Mouse (Mus musculus) G1E (cell line): Measurements from ENCODE around the gene Plekhg4.

Source experiments
- CTCF ChIP-seq: IDR thresholded peaks from 2 replicates; pipeline ENCODE4 v1.5.1; 2012; ENCODE audit warnings: low read depth, low read length, inconsistent platforms, mixed read lengths
- GATA1 ChIP-seq: IDR thresholded peaks from 2 replicates; pipeline ENCODE4 v1.6.1; 2012; ENCODE audit warnings: borderline replicate concordance, low read length, inconsistent platforms, mixed read lengths
- GATA2 ChIP-seq: IDR thresholded peaks from 2 replicates; pipeline ENCODE4 v1.6.1; 2012; ENCODE audit warnings: low read depth, low read length, inconsistent platforms, borderline replicate concordance
- POLR2AphosphoS5 ChIP-seq: IDR thresholded peaks from 2 replicates; pipeline ENCODE4 v1.6.1; 2012; ENCODE audit warnings: low read depth, low read length, inconsistent platforms; ENCODE audit not compliant: insufficient replicate concordance
- TAL1 ChIP-seq: conservative IDR thresholded peaks from 2 replicates; pipeline ENCODE4 v1.6.1; 2012; ENCODE audit warnings: low read depth, low read length, inconsistent platforms, mixed read lengths

DNA sequence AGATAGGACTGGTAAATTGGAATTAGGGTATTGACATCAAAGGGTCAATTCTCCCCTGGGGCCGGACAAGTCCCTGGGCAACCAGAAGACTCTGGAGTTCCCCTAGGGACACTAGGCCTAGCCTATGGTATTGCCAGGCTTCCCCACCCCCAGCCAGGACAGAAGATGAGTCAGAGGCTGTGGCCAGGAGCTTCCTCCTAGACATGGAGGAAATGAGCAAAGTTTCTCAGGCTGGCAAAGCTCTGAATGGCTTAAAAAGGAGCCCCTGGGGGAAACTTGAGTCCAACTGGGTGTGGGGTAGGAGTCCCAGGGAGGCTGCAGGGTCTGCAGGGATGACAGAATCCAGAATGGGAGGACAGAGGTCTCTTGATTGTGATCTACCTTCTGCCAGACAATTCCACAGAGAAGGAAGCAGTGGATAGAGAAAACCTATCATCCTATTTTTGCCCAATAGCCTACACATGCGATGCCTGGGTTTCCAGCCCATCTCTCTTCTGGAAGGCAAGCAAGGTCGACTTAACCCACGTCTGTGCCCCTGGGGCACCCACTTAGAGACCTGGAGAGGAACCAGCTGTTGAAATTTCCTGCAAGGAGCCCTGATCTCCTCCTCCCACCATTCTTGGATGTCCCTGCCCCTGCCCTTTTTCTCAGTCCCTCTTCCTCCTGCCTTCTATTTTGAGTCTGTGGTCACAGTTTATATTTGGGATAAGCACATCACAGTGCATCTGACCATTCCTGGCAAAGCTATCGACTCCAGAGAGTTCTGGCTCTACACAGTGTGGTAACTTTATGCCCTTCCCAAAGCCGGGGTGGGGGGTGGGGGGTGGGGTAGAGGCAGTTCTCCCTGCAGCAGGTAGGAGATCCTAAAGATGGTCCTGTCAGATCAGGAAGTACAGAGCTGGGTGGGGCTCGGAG is 27.8 kb upstream of the Plekhg4 start:
- no peak for TF ChIP-seq CTCF
- no peak for TF ChIP-seq POLR2AphosphoS5
- TF ChIP-seq GATA1 = no peak
- TF ChIP-seq GATA2 = no peak
- TF ChIP-seq TAL1 = no peak
